Mouse (Mus musculus) embryonic facial prominence, embryonic 14.5 days (tissue): ENCODE results near the gene Kyat3. TPM values are rescaled to one million over a fixed set of nuclear protein-coding genes. Genes with fewer than 3 reads are reported as not detected.

Experiments used
- ATAC-seq: fragments of 200-750 bp; cut with Nextera tagmentation; 2 replicates; pipeline ENCODE4 v1.8.0; 2017; ENCODE audit warnings: low read depth, moderate number of reproducible peaks, moderate TSS enrichment
- DNase-seq: peaks from one replicate; pipeline ENCODE4 v3.0.0-alpha.2; 2015; ENCODE audit warnings: low spot score
- H3K27ac ChIP-seq: fragments of 300-500 bp; sonication (generic); replicated peaks from 2 replicates; pipeline ENCODE4 v1.5.1; 2014; ENCODE audit warnings: low read depth, mild to moderate bottlenecking, low read length, moderate library complexity
- H3K27me3 ChIP-seq: fragments of 300-500 bp; sonication (generic); replicated peaks from 2 replicates; pipeline ENCODE4 v1.6.1; 2014; ENCODE audit warnings: low read length; ENCODE audit not compliant: control insufficient read depth, insufficient read depth
- H3K36me3 ChIP-seq: fragments of 300-500 bp; sonication (generic); 2 replicates; pipeline ENCODE4 v1.6.1; 2014; ENCODE audit warnings: low read length, mixed read lengths; ENCODE audit not compliant: control insufficient read depth, insufficient read depth
- H3K4me1 ChIP-seq: fragments of 300-500 bp; sonication (generic); 2 replicates; pipeline ENCODE4 v1.6.1; 2014; ENCODE audit warnings: antibody characterized with exemption, low read length; ENCODE audit not compliant: control insufficient read depth, insufficient read depth
- H3K4me2 ChIP-seq: fragments of 300-500 bp; sonication (generic); 2 replicates; pipeline ENCODE4 v1.6.1; 2014; ENCODE audit warnings: low read depth, mild to moderate bottlenecking, low read length, moderate library complexity, mixed read lengths
- H3K4me3 ChIP-seq: fragments of 300-500 bp; sonication (generic); 2 replicates; pipeline ENCODE4 v1.5.1; 2014; ENCODE audit warnings: low read depth, mild to moderate bottlenecking, low read length
- H3K9ac ChIP-seq: fragments of 300-500 bp; sonication (generic); 2 replicates; pipeline ENCODE4 v1.6.1; 2014; ENCODE audit warnings: low read depth, mild to moderate bottlenecking, low read length, moderate library complexity, mixed read lengths
- H3K9me3 ChIP-seq: fragments of 300-500 bp; sonication (generic); 2 replicates; pipeline ENCODE4 v1.6.1; 2016; ENCODE audit warnings: low read length; ENCODE audit not compliant: control insufficient read depth
- WGBS: fragments of 180-500 bp; shearing (Covaris S2); extraction: QIAGEN DNeasy Blood & Tissue Kit; methylation state at CpG from one replicate; pipeline ENCODE4 v1.1.7; 2014; 5-methylcytosine and 5-hydroxymethylcytosine counted together
- polyA plus RNA-seq: library from polyadenylated mRNA; unstranded; fragments of >200 nt; fragmentation: Nextera tagmentation; extraction: Ambion mirVana; gene quantifications from 2 replicates; pipeline ENCODE4 v1.2.1, GENCODE M21; 2014

The Kyat3 gene
- 14.9 and 18.7 TPM in 2 replicates for polyA plus RNA-seq

- Histone ChIP-seq H3K4me3 (peak within 1 kb of the TSS; percentile 51), H3K9ac (peak within 1 kb of the TSS; percentile 72), H3K4me1 (no peaks in the 10 kb centered on the region), H3K9me3 (peaks cover 6% of the 10 kb centered on the region), H3K36me3 (no peaks in the 10 kb centered on the region), H3K4me2 (peak within 1 kb of the TSS; percentile 72), H3K27ac (peak within 1 kb of the TSS; percentile 69), H3K27me3 (no peaks in the 10 kb centered on the region)
- under 1% methylated on average over 48 of the region's 48 CpGs for WGBS
- peak; percentile 100 for ATAC-seq
- peak; percentile 99 for DNase-seq
Measured at GRCm38 (mm10) chr3:142700442-142701322, at the start of gene Kyat3. Kyat3 (plus strand) TSS chr3:142701051.

DNA sequence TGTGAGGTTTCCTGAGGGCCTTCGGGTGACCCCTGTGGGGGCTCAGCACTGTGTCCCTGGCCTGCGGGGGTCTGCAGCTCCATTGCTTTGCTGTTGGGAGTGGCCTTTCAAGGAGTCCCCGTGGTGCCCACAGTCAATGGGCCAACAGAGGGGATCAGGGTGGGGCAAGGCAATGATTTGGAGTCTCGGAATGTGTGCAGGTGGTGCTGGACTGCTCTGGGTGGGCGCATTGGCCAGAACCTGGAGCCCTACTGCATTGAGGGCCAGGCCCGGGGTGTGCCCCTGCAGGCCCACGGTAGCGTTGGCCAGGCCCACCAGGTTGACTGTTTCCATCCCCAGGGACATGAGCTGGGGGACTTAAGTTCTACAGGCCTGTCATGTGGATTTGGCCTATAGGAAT lies 36.1 kb upstream of the Kyat3 start:
- H3K27ac ChIP-seq, result no peak overlapping the region
- H3K4me3 ChIP-seq, result no peak overlapping the region
- no peak overlapping the region for H3K4me2 ChIP-seq
- no peak overlapping the region for H3K9ac ChIP-seq
- no peak for ATAC-seq
- no peaks in the 10 kb centered on the region for H3K9me3 ChIP-seq
- no peak for DNase-seq
- H3K36me3 ChIP-seq, result no peaks in the 10 kb centered on the region
- no peaks in the 10 kb centered on the region for H3K4me1 ChIP-seq
- H3K27me3 ChIP-seq, result no peaks in the 10 kb centered on the region
- 93% methylated on average over 8 of the region's 8 CpGs for WGBS

DNA sequence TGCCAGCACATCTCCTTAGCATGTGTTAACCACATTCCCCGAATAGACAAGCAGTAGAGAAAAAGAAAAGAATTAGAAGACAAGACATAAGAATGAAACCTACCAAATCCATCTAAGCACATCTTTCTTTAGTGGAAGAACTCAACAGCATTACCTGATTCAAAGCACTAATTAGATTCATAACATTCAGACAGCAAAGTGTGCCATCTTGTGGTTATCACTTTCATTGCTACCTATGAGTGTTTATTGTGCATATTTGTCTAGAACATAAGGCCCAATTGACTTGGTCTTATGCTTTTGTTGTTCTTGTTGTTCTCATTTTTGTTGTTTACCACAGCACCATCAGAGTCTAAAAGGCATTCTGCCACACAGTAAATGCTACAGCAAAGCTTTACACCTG lies 26.2 kb upstream of the Kyat3 start:
- H3K4me3 ChIP-seq, result no peak overlapping the region
- no peak overlapping the region for H3K27ac ChIP-seq
- H3K27me3 ChIP-seq, result no peaks in the 10 kb centered on the region
- H3K9me3 ChIP-seq, result no peaks in the 10 kb centered on the region
- H3K36me3 ChIP-seq, result no peaks in the 10 kb centered on the region
- 74% methylated on average over 1 of the region's 1 CpGs for WGBS
- no peak overlapping the region for H3K4me2 ChIP-seq
- no peak overlapping the region for H3K9ac ChIP-seq
- H3K4me1 ChIP-seq, result no peaks in the 10 kb centered on the region
- ATAC-seq (no peak), DNase-seq (no peak)

DNA sequence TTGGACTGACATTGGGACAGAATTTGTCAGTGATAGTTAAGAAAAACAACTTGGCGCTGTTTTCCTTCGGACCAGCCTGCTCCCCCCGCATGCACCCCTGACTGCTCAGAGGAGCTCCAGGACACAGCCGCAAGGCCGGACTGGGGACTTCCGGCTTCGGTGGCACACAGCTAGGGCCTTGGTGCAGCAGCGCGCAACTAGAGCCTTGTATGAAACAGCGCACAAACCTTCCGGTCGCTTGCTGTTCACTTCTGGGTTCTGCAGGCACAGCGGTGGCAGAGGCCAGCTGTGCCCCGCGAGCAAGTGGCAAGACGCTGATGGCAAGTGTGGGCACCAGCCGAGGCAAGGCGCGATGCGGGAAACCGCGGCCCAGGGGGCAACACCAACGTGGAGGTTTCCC lies 12.9 kb upstream of the Kyat3 start:
- H3K4me2 ChIP-seq, result peak overlapping the region; percentile 41
- H3K27ac ChIP-seq, result no peak overlapping the region
- H3K9ac ChIP-seq, result no peak overlapping the region
- no peaks in the 10 kb centered on the region for H3K4me1 ChIP-seq
- H3K9me3 ChIP-seq, result peaks cover 11% of the 10 kb centered on the region; the same call in 1 of the 2 replicates
- H3K27me3 ChIP-seq, result no peaks in the 10 kb centered on the region
- 74% methylated on average over 22 of the region's 23 CpGs for WGBS
- H3K4me3 ChIP-seq, result 0 out of 2 replicates have a peak overlapping the region, but pooled peaks have one; percentile 10
- no peaks in the 10 kb centered on the region for H3K36me3 ChIP-seq
- DNase-seq (no peak), ATAC-seq (no peak)

DNA sequence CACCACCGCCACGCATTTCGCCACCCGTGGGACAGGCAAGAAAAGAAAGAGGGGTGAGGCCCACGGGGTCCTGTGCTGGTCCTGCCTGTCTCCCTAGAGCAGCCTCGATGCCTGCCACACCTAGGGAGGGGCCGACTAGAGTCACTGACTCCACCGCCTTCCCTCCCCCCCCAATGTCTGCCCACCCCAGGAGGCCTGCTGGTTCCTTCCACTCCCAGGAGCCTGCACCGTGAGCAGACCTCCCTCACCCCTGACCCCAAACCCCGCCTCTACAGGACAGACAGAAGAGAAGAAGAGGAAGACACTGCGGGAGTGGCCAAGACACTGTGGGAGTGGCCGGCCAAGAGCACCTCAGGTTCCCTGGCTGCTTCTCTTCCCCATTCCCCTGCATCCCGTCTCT lies 12.5 kb upstream of the Kyat3 start:
- H3K4me2 ChIP-seq, result peak overlapping the region; percentile 41
- DNase-seq (no peak), ATAC-seq (no peak)
- H3K9me3 ChIP-seq, result peaks cover 11% of the 10 kb centered on the region; the same call in 1 of the 2 replicates
- no peak overlapping the region for H3K9ac ChIP-seq
- no peak overlapping the region for H3K27ac ChIP-seq
- 0 out of 2 replicates have a peak overlapping the region, but pooled peaks have one; percentile 10 for H3K4me3 ChIP-seq
- WGBS, result 49% methylated on average over 10 of the region's 13 CpGs
- H3K27me3 ChIP-seq, result no peaks in the 10 kb centered on the region
- H3K36me3 ChIP-seq, result no peaks in the 10 kb centered on the region
- no peaks in the 10 kb centered on the region for H3K4me1 ChIP-seq

GRCm38 (mm10) chr3:142696517-142696916 lies 4.3 kb upstream of the Kyat3 start:
- ATAC-seq, result no peak
- no peak for DNase-seq

GRCm38 (mm10) chr3:142701407-142701989 lies 647 bp downstream of the Kyat3 start:
- Histone ChIP-seq H3K4me3 (peak overlapping the region; percentile 51), H3K9me3 (peaks cover 6% of the 10 kb centered on the region), H3K27ac (no peak overlapping the region), H3K36me3 (no peaks in the 10 kb centered on the region), H3K4me2 (peak overlapping the region; percentile 72), H3K4me1 (no peaks in the 10 kb centered on the region), H3K27me3 (no peaks in the 10 kb centered on the region), H3K9ac (peak overlapping the region; percentile 72)
- ATAC-seq, result no peak
- 22% methylated on average over 15 of the region's 15 CpGs for WGBS
- DNase-seq, result no peak

More at GRCm38 (mm10) chr3:142696517-142696916, 4.3 kb upstream of the Kyat3 start:
- no peak overlapping the region for H3K27ac ChIP-seq
- no peaks in the 10 kb centered on the region for H3K4me1 ChIP-seq
- no peaks in the 10 kb centered on the region for H3K27me3 ChIP-seq
- no peak overlapping the region for H3K4me2 ChIP-seq
- no peak overlapping the region for H3K4me3 ChIP-seq
- H3K9me3 ChIP-seq, result no peaks in the 10 kb centered on the region
- H3K9ac ChIP-seq, result no peak overlapping the region
- no peaks in the 10 kb centered on the region for H3K36me3 ChIP-seq
- WGBS, result 75% methylated on average over 2 of the region's 2 CpGs

- H3K27me3 ChIP-seq, result no peaks in the 10 kb centered on the region
- H3K4me2 ChIP-seq, result no peak overlapping the region
- ATAC-seq (no peak), DNase-seq (no peak)
- no peak overlapping the region for H3K4me3 ChIP-seq
- peaks cover 6% of the 10 kb centered on the region for H3K9me3 ChIP-seq
- H3K27ac ChIP-seq, result no peak overlapping the region
- no peak overlapping the region for H3K9ac ChIP-seq
- 90% methylated on average over 17 of the region's 17 CpGs for WGBS
- H3K4me1 ChIP-seq, result no peaks in the 10 kb centered on the region
- H3K36me3 ChIP-seq, result no peaks in the 10 kb centered on the region
Measured at GRCm38 (mm10) chr3:142706581-142707444, 6.0 kb downstream of the Kyat3 start.
